Mouse (Mus musculus) neural tube, embryonic 11.5 days (tissue): Measurements from ENCODE around the gene Sap30l. TPM values are rescaled to one million over a fixed set of nuclear protein-coding genes. Genes with fewer than 3 reads are reported as not detected.
"Not testable (repeated sequence)": the region's sequence is repeated elsewhere in the genome, so short reads cannot be mapped to it uniquely, and the experiment has no call there.

Experiments used
- ATAC-seq: fragments of 200-750 bp; cut with Nextera tagmentation; 2 replicates; pipeline ENCODE4 v1.8.0; 2017; ENCODE audit warnings: moderate number of reproducible peaks, mild to moderate bottlenecking, moderate TSS enrichment, moderate library complexity; ENCODE audit not compliant: insufficient read depth, low FRiP score, low TSS enrichment
- DNase-seq: peaks from one replicate; pipeline ENCODE4 v3.0.0-alpha.2; 2015; ENCODE audit warnings: low spot score
- H3K27ac ChIP-seq: fragments of 300-500 bp; sonication (generic); 2 replicates; pipeline ENCODE4 v1.5.1; 2014; ENCODE audit warnings: low read depth, mild to moderate bottlenecking, low read length
- H3K27me3 ChIP-seq: fragments of 300-500 bp; sonication (generic); 2 replicates; pipeline ENCODE4 v1.6.1; 2014; ENCODE audit warnings: mild to moderate bottlenecking, low read length, mixed read lengths; ENCODE audit not compliant: control insufficient read depth, insufficient read depth
- H3K36me3 ChIP-seq: fragments of 300-500 bp; sonication (generic); 2 replicates; pipeline ENCODE4 v1.6.1; 2014; ENCODE audit warnings: mild to moderate bottlenecking, low read length, moderate library complexity, mixed read lengths; ENCODE audit not compliant: control insufficient read depth, insufficient read depth
- H3K4me1 ChIP-seq: fragments of 300-500 bp; sonication (generic); 2 replicates; pipeline ENCODE4 v1.6.1; 2014; ENCODE audit warnings: low read length, mixed read lengths; ENCODE audit not compliant: control insufficient read depth, insufficient read depth
- H3K4me2 ChIP-seq: fragments of 300-500 bp; sonication (generic); 2 replicates; pipeline ENCODE4 v1.6.1; 2014; ENCODE audit warnings: low read depth, mild to moderate bottlenecking, moderate library complexity
- H3K4me3 ChIP-seq: fragments of 300-500 bp; sonication (generic); 2 replicates; pipeline ENCODE4 v1.5.1; 2014; ENCODE audit warnings: low read depth, low read length
- H3K9ac ChIP-seq: fragments of 300-500 bp; sonication (generic); 2 replicates; pipeline ENCODE4 v1.6.1; 2014; ENCODE audit warnings: mild to moderate bottlenecking, low read length
- H3K9me3 ChIP-seq: fragments of 300-500 bp; sonication (generic); 2 replicates; pipeline ENCODE4 v1.6.1; 2016; ENCODE audit warnings: low read length; ENCODE audit not compliant: control insufficient read depth
- WGBS: fragments of 180-500 bp; shearing (Covaris S2); extraction: QIAGEN DNeasy Blood & Tissue Kit; methylation state at CpG from one replicate; pipeline ENCODE4 v1.1.7; 2014; 5-methylcytosine and 5-hydroxymethylcytosine counted together
- polyA plus RNA-seq: library from polyadenylated mRNA; unstranded; fragments of >200 nt; fragmentation: Nextera tagmentation; extraction: Ambion mirVana; gene quantifications from 2 replicates; pipeline ENCODE4 v1.2.1, GENCODE M21; 2014

Gene Sap30l
- polyA plus RNA-seq, 1 experiment from 2014 or later, result 14.2 TPM

DNA sequence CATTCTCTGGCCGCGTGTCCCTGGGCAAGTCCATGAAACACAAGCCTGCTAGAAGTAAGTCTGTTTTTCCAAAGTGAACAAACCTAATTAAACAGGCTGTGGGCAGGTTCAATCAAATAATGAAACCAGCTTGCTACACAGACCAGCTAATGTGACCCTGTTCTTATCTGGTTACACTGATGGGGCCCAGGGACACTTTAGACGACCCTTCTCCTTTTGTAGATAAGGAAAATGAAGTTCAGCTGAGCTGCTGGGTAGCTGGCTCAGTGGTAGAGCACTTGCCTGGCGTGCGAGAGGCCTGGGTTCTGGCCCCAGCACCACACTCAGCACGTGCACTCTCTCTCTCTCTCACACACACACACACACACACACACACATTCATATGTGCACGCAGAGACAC lies 22.3 kb downstream of the Sap30l start:
- Histone ChIP-seq H3K27me3 (peaks cover 35% of the 10 kb centered on the region), H3K4me2 (no peak overlapping the region), H3K27ac (no peak overlapping the region), H3K9me3 (no peaks in the 10 kb centered on the region), H3K4me1 (peaks cover 4% of the 10 kb centered on the region; the same call in 1 of the 2 replicates), H3K9ac (no peak overlapping the region), H3K4me3 (no peak overlapping the region), H3K36me3 (no peaks in the 10 kb centered on the region)
- ATAC-seq (no peak), DNase-seq (no peak)
- 74% methylated on average over 7 of the region's 7 CpGs for WGBS

DNA sequence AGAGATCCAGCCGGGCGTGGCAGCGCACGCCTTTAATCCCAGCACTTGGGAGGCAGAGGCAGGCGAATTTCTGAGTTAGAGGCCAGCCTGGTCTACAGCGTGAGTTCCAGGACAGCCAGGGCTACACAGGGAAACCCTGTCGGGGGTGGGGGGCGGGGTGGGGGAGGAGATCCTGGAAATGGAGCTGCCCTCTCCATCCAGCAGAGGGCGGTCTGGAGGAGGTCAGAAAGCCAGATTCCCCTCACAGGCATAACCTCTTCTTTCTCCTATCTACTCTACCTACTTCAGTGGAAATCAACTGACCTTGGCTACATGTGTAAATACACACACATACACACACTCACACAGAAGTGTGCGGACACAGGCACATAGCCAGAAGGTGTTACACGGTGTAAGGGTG lies 23.8 kb downstream of the Sap30l start:
- 41% methylated on average over 11 of the region's 11 CpGs for WGBS
- H3K9me3 ChIP-seq, H3K4me3 ChIP-seq, H3K27ac ChIP-seq, H3K4me1 ChIP-seq, H3K36me3 ChIP-seq, DNase-seq, H3K9ac ChIP-seq, ATAC-seq, H3K4me2 ChIP-seq: not testable (repeated sequence)
- peaks cover 50% of the 10 kb centered on the region for H3K27me3 ChIP-seq

DNA sequence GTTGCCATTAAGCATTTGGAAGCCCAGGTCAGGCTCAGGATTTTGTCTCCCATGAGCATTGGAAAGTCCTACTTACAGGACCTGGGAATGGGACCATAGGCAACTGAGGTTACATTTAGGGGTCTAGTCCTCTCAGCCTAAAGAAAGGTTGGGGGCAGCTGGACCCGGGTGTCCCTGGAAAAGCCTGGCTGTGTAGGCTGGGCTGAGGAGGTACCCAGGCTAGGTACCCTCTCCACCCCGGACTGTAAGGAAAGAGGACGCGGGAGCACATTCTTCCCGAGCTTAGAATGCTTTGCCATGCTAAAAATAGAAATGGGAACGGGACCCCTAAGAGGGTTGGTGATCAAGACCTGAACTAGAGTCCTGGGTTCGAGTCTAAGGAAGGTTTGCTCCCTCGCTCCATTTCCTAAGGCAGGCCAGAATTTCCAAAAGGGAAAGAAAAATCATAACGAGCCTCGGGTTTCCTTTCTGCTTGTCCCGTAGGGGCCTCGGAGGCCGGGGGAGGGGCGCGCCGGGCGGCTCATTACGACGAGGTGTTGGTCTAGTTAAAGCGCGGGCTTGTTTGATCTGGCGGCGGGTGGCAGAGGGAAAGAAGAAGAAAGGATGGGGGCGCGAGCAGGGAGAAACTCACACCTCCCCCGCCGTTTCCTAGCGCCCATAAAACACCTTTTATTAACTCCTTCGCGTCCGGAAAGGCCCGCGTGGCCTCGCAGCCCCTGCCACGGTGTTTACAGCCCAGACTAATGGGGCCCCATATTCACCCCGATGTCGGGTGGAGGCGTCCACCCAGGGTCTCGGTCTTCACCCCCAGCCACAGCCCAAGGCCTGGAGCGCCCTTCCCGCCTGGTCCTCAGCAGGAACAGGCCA lies 25.8 kb downstream of the Sap30l start:
- Histone ChIP-seq H3K4me1 (peaks cover 4% of the 10 kb centered on the region), H3K36me3 (no peaks in the 10 kb centered on the region), H3K9ac (no peak overlapping the region), H3K9me3 (no peaks in the 10 kb centered on the region), H3K4me3 (peak overlapping the region; percentile 20), H3K4me2 (peak overlapping the region; percentile 34), H3K27me3 (peaks cover 70% of the 10 kb centered on the region), H3K27ac (no peak overlapping the region)
- DNase-seq, result peak; percentile 26
- WGBS, result under 1% methylated on average over 41 of the region's 41 CpGs
- no peak for ATAC-seq

DNA sequence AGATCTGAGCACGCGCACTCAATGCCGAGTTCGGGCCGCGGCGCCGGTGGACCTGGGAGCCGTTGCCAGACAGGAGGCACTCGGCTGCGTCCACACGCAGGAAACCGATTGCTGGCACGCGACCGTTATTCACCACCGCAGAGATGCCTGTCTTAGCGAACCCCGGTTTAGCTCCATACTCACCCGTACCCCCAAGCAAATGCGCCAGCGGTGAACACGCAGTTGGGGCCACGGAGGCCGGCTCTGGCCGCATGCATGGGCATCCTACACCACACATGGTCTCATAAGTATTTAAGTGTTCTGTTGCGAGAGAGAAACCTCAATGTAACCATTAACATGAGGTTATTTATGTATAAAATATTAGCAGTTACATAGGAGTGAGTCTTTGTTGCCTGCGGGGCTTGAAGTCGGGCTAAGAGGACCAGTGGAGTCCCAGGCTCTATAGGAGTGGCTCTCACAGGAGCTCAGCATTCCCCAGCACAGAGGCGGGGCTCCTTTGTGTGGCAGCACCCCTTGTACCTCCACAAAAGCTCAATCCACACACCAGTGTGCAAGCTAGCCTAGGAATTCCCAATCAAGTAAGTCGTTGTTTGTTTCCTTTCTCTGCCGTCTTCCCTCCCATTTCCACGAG lies 26.6 kb downstream of the Sap30l start:
- ATAC-seq (no peak), DNase-seq (peak; percentile 52)
- Histone ChIP-seq H3K36me3 (no peaks in the 10 kb centered on the region), H3K4me1 (peaks cover 4% of the 10 kb centered on the region), H3K9me3 (no peaks in the 10 kb centered on the region), H3K4me2 (peak overlapping the region; percentile 34), H3K9ac (no peak overlapping the region), H3K27me3 (peaks cover 78% of the 10 kb centered on the region), H3K27ac (no peak overlapping the region), H3K4me3 (peak overlapping the region; percentile 20)
- WGBS, result under 1% methylated on average over 33 of the region's 33 CpGs

DNA sequence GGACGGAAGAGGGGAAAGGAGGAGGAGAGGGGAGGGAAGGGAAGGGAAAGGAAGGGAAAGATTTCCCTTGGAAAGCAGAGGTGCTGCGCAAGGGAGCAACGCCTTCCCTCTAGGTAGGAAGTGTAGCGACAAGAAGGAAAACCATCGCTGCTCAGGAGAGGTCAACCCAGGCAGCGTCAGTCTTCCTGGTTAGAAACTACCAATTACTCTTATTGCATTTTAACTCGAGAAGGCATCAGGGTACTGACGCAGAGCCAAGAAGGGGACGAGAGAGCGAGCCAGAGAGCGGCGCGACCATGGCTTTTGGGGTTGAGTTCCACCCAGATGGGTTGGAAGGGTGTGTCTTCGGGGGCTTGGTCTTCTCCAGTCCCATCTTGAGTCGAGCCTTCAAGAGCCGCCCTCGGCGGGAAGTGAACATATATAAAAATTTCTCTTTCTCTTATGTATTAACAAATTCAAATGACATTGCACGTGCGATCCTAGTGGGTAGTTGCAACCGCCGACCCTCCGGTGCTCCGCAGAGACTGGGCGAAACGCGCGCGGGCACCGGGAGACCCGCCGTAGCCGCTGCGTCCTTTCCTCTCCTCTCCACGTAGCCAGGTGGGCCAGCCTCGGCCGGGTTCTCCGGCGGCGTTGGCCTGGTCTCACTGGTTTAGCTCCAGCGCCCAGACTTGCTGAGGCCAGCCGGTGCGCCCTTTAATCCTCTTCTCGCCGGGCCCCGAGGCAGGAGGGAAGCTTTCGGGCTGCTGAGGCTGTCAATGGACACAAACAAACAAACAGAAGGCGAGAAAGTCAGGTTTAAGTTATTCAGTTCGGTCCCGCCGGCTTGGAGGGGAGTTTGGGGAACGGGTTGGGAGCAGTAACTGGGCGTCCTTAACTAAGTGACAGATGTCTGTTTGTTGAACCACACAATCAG lies 27.8 kb downstream of the Sap30l start:
- Histone ChIP-seq H3K27ac (no peak overlapping the region), H3K27me3 (peaks cover 90% of the 10 kb centered on the region), H3K36me3 (no peaks in the 10 kb centered on the region), H3K9me3 (no peaks in the 10 kb centered on the region), H3K4me1 (peaks cover 4% of the 10 kb centered on the region), H3K4me2 (peak overlapping the region; percentile 19; the same call in 1 of the 2 replicates), H3K4me3 (no peak overlapping the region), H3K9ac (no peak overlapping the region)
- DNase-seq (peak; percentile 52), ATAC-seq (no peak)
- WGBS, result under 1% methylated on average over 53 of the region's 53 CpGs

DNA sequence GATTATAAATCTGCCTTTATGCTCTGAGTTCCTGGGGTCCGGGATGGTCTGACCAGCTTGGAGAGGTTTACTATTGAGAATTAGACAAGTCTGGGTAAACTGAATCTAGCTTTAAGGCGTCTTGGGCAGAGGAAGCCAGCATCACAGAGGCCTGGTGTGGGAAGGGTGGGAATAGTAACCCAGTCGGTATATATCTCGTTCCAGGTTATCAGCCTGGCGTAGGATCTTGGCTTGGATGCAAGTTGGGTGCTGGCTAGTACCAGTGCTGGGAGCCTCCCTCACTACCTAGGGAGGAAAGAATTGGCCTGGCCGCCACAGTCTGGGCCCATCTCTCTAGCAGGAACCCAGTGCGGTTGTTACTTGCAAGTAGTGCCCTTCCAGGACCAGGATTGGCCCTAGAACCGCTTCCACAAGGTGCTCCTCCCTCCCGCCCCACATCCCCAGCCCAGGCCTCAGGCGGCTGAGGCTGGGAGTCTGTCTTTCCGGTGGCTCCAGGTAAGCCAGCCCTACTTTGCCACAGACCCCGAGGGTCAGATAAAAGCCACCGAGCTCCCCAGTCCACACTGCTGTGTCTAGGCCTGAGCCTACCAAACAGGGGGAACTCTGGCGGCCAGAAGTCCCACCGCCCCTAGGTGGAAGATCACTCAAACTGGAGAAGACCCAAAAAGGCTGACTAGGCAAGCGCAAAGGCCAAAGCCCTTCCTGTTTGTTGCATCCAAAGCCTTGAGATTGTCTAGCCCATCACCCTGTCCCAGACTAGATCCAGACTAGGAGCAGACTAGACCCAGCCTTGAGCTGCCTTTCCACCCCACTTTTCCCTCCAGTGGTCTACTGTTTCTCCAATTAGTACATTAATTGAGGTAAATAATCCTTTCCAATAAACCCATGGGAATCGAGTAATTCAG lies 28.7 kb downstream of the Sap30l start:
- Histone ChIP-seq H3K4me1 (peaks cover 4% of the 10 kb centered on the region), H3K9me3 (no peaks in the 10 kb centered on the region), H3K9ac (no peak overlapping the region), H3K4me3 (no peak overlapping the region), H3K27ac (no peak overlapping the region), H3K27me3 (peaks cover 95% of the 10 kb centered on the region), H3K4me2 (no peak overlapping the region), H3K36me3 (no peaks in the 10 kb centered on the region)
- DNase-seq (peak; percentile 28), ATAC-seq (no peak)
- WGBS, result 7% methylated on average over 17 of the region's 17 CpGs

DNA sequence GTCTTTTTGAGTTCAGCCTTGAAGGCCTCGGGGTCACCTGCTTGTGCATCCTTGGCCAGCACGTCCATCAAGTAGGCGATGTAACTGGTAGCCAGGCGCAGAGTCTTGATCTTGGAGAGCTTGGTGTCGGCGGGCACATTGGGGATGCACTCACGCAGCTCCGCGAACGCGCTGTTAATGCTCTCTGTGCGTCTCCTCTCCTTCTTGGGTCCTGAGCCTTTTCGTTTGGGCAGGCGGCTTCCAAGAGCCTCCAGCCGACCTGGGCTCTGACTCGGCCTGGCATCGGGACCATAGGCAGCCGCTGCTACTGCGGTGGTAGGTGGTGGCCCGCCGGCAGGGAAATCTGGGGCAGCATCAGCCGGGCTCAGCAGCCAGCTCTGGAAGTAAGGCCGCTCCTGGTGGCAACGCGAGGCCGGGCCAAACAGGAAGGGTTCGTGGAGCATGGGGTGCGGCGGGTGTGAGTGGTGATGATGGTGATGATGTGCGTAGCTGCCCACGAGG lies 29.9 kb downstream of the Sap30l start:
- ATAC-seq (no peak), DNase-seq (peak; percentile 49)
- Histone ChIP-seq H3K9ac (no peak overlapping the region), H3K27me3 (peaks cover 99% of the 10 kb centered on the region), H3K4me2 (no peak overlapping the region), H3K9me3 (no peaks in the 10 kb centered on the region), H3K4me3 (no peak overlapping the region), H3K4me1 (peaks cover 4% of the 10 kb centered on the region), H3K27ac (no peak overlapping the region), H3K36me3 (no peaks in the 10 kb centered on the region)
- 1% methylated on average over 31 of the region's 31 CpGs for WGBS
